Mouse (Mus musculus) liver, embryonic 12.5 days (tissue): ENCODE results near the gene Aasdh. TPM values are rescaled to one million over a fixed set of nuclear protein-coding genes. Genes with fewer than 3 reads are reported as not detected.
"Not testable (repeated sequence)": the region's sequence is repeated elsewhere in the genome, so short reads cannot be mapped to it uniquely, and the experiment has no call there.

ENCODE experiments used
- ATAC-seq: fragments of 200-750 bp; cut with Nextera tagmentation; 2 replicates; pipeline ENCODE4 v1.8.0; 2017; ENCODE audit warnings: moderate number of reproducible peaks, mild to moderate bottlenecking, moderate library complexity
- H3K27ac ChIP-seq: fragments of 300-500 bp; sonication (generic); 2 replicates; pipeline ENCODE4 v1.5.1; 2016; ENCODE audit warnings: mild to moderate bottlenecking
- H3K27me3 ChIP-seq: fragments of 300-500 bp; sonication (generic); replicated peaks from 2 replicates; pipeline ENCODE4 v1.6.1; 2016; ENCODE audit warnings: mild to moderate bottlenecking, moderate library complexity
- H3K36me3 ChIP-seq: fragments of 300-500 bp; sonication (generic); 2 replicates; pipeline ENCODE4 v1.6.1; 2016; ENCODE audit warnings: mild to moderate bottlenecking, moderate library complexity
- H3K4me1 ChIP-seq: fragments of 300-500 bp; sonication (generic); 2 replicates; pipeline ENCODE4 v1.6.1; 2016
- H3K4me2 ChIP-seq: fragments of 300-500 bp; sonication (generic); 2 replicates; pipeline ENCODE4 v1.6.1; 2016; ENCODE audit warnings: mild to moderate bottlenecking, moderate library complexity
- H3K4me3 ChIP-seq: fragments of 300-500 bp; sonication (generic); 2 replicates; pipeline ENCODE4 v1.5.1; 2016; ENCODE audit warnings: mild to moderate bottlenecking, moderate library complexity
- H3K9ac ChIP-seq: fragments of 300-500 bp; sonication (generic); 2 replicates; pipeline ENCODE4 v1.6.1; 2016; ENCODE audit warnings: mild to moderate bottlenecking, moderate library complexity
- H3K9me3 ChIP-seq: fragments of 300-500 bp; sonication (generic); replicated peaks from 2 replicates; pipeline ENCODE4 v1.6.1; 2016; ENCODE audit warnings: mild to moderate bottlenecking, moderate library complexity
- WGBS: fragments of 180-500 bp; shearing (Covaris S2); methylation state at CpG from one replicate; pipeline ENCODE4 v1.1.7; 2016; ENCODE audit not compliant: insufficient replicate concordance; 5-methylcytosine and 5-hydroxymethylcytosine counted together
- polyA plus RNA-seq: library from polyadenylated mRNA; unstranded; fragments of >200 nt; fragmentation: Nextera tagmentation; extraction: Ambion mirVana; gene quantifications from 2 replicates; pipeline ENCODE4 v1.2.1, GENCODE M21; 2016

Aasdh gene
- polyA plus RNA-seq, 1 experiment from 2014 or later: 12.5 TPM

DNA sequence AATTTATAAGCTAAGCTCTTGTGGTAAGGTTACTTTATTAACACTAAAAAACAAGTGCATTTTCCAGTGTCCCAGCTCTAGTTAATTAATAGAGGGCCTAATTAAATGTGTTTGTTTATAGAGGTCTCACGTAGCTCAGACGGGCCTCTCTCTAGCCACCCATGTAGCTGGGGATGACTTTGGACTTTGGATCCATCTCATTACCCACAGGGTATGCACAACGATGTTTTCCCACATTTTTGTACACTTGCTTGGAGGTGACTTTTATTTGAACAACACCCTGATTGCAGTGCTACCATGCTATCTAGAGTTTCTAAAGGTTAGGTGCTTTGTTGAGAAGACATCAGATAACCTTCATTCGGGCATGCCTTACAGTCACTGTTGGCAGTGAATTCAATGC lies 37.2 kb upstream of the Aasdh start:
- H3K4me1 ChIP-seq: peaks cover 19% of the 10 kb centered on the region
- H3K9me3 ChIP-seq: peaks cover 10% of the 10 kb centered on the region; the same call in 1 of the 2 replicates
- no peak overlapping the region for H3K4me2 ChIP-seq
- no peak overlapping the region for H3K9ac ChIP-seq
- peaks cover 54% of the 10 kb centered on the region for H3K36me3 ChIP-seq
- 70% methylated on average over 4 of the region's 4 CpGs for WGBS
- no peaks in the 10 kb centered on the region for H3K27me3 ChIP-seq
- ATAC-seq: no peak
- H3K4me3 ChIP-seq: no peak overlapping the region
- H3K27ac ChIP-seq: no peak overlapping the region

GRCm38 (mm10) chr5:76941975-76942374 lies 36.7 kb upstream of the Aasdh start:
- no peak for ATAC-seq
- WGBS: 83% methylated on average over 4 of the region's 4 CpGs
- H3K4me2 ChIP-seq: no peak overlapping the region
- H3K27ac ChIP-seq: no peak overlapping the region
- peaks cover 13% of the 10 kb centered on the region for H3K4me1 ChIP-seq
- no peak overlapping the region for H3K4me3 ChIP-seq
- H3K9me3 ChIP-seq: peaks cover 10% of the 10 kb centered on the region; the same call in 1 of the 2 replicates
- H3K36me3 ChIP-seq: peaks cover 49% of the 10 kb centered on the region
- no peak overlapping the region for H3K9ac ChIP-seq
- H3K27me3 ChIP-seq: no peaks in the 10 kb centered on the region

GRCm38 (mm10) chr5:76939717-76940116 lies 34.4 kb upstream of the Aasdh start:
- no peaks in the 10 kb centered on the region for H3K27me3 ChIP-seq

GRCm38 (mm10) chr5:76929180-76929877 lies 24.0 kb upstream of the Aasdh start:
- 37% methylated on average over 7 of the region's 7 CpGs for WGBS
- no peaks in the 10 kb centered on the region for H3K9me3 ChIP-seq
- H3K4me3 ChIP-seq: no peak overlapping the region
- peak overlapping the region; percentile 14; the same call in 1 of the 2 replicates for H3K4me2 ChIP-seq
- peaks cover 14% of the 10 kb centered on the region for H3K4me1 ChIP-seq
- ATAC-seq: 0 out of 2 replicates have a peak, but pooled peaks have one; percentile 47
- H3K9ac ChIP-seq: no peak overlapping the region
- peaks cover 53% of the 10 kb centered on the region for H3K36me3 ChIP-seq
- no peaks in the 10 kb centered on the region for H3K27me3 ChIP-seq
- H3K27ac ChIP-seq: peak overlapping the region; percentile 20; the same call in 1 of the 2 replicates

More at GRCm38 (mm10) chr5:76939717-76940116, 34.4 kb upstream of the Aasdh start:
- H3K27ac ChIP-seq: no peak overlapping the region
- 82% methylated on average over 8 of the region's 8 CpGs for WGBS
- H3K9me3 ChIP-seq: peaks cover 10% of the 10 kb centered on the region; the same call in 1 of the 2 replicates
- no peaks in the 10 kb centered on the region for H3K4me1 ChIP-seq
- ATAC-seq: no peak
- H3K4me2 ChIP-seq: no peak overlapping the region
- no peak overlapping the region for H3K9ac ChIP-seq
- peaks cover 39% of the 10 kb centered on the region for H3K36me3 ChIP-seq
- no peak overlapping the region for H3K4me3 ChIP-seq

- H3K27me3 ChIP-seq: no peaks in the 10 kb centered on the region
- H3K4me2 ChIP-seq: no peak overlapping the region
- no peak overlapping the region for H3K4me3 ChIP-seq
- H3K9me3 ChIP-seq: no peaks in the 10 kb centered on the region
- H3K4me1 ChIP-seq: peaks cover 14% of the 10 kb centered on the region
- ATAC-seq: no peak
- 84% methylated on average over 16 of the region's 16 CpGs for WGBS
- H3K9ac ChIP-seq: no peak overlapping the region
- peaks cover 63% of the 10 kb centered on the region for H3K36me3 ChIP-seq
- no peak overlapping the region for H3K27ac ChIP-seq
Measured at GRCm38 (mm10) chr5:76928124-76928832, 23.0 kb upstream of the Aasdh start.

DNA sequence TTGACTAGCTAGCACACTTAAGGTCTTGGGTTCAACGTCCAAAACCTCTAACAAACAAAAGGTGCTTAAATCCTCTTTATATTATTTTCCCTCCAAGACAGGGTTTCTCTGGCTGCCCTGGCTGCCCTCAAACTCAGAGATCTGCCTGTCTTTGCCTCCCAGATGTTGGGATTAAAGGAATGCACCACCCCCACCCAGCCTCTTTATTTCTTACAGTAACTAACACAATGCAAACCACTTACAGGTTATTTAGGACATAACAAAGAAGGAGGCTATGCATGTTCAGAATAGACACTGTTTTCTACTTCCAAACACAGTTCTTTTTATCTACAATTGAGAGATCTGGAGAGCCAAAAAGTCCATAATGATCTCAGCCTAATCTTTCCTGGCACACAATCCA lies 19.0 kb upstream of the Aasdh start:
- no peak overlapping the region for H3K27ac ChIP-seq
- H3K27me3 ChIP-seq: no peaks in the 10 kb centered on the region
- peaks cover 96% of the 10 kb centered on the region for H3K36me3 ChIP-seq
- no peak overlapping the region for H3K4me3 ChIP-seq
- ATAC-seq: no peak
- no peak overlapping the region for H3K4me2 ChIP-seq
- WGBS: 81% methylated on average over 1 of the region's 1 CpGs
- peaks cover 6% of the 10 kb centered on the region for H3K4me1 ChIP-seq
- no peak overlapping the region for H3K9ac ChIP-seq
- no peaks in the 10 kb centered on the region for H3K9me3 ChIP-seq

DNA sequence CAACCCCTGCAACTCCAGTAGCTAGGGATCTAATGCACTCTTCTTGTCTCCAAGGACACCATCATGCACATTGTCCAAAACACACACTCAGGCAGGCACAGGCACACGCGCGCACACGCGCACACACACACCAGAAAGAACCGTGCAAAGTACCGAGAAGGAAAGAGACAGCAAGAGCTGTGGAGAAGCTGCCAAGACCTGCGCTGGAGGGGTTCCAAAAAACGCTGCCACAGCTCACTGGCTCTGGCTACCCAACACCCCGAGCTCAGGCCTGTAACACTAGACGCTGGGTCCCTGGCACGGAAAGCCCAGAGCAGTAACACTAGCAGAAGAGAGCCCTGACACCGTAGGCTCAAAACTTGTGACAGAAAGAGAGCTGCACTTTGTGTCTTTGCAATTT lies 18.1 kb upstream of the Aasdh start:
- no peaks in the 10 kb centered on the region; the same call in 1 of the 2 replicates for H3K4me1 ChIP-seq
- H3K27me3 ChIP-seq: no peaks in the 10 kb centered on the region
- WGBS: 85% methylated on average over 13 of the region's 13 CpGs
- H3K27ac ChIP-seq: no peak overlapping the region
- no peaks in the 10 kb centered on the region for H3K9me3 ChIP-seq
- H3K4me2 ChIP-seq: no peak overlapping the region
- no peak overlapping the region for H3K9ac ChIP-seq
- no peak overlapping the region for H3K4me3 ChIP-seq
- H3K36me3 ChIP-seq: peaks cover 99% of the 10 kb centered on the region
- no peak for ATAC-seq

DNA sequence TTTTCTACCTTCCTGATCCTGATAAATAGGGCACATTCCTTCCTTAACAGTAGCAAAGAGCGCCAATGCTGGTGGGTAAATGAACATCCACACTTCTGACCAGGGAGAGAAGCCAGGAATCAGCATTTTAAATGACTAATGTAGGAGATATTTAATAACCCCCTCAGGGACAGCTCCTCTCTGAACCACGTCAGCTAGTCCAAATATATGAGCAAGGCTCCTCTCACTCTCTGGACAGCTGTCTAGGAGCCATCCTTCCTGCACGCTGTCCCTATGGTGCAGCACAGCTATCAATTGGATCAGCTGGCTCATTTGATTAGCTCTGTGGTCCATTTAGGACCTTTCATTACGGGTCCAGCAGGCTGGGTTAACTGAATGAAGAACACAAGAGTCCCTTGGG lies 17.5 kb upstream of the Aasdh start:
- H3K9ac ChIP-seq: no peak overlapping the region
- 88% methylated on average over 4 of the region's 4 CpGs for WGBS
- ATAC-seq: no peak
- H3K9me3 ChIP-seq: no peaks in the 10 kb centered on the region
- H3K4me1 ChIP-seq: no peaks in the 10 kb centered on the region
- H3K4me3 ChIP-seq: no peak overlapping the region
- no peaks in the 10 kb centered on the region for H3K27me3 ChIP-seq
- H3K36me3 ChIP-seq: peaks cover 99% of the 10 kb centered on the region
- no peak overlapping the region for H3K27ac ChIP-seq
- H3K4me2 ChIP-seq: no peak overlapping the region

- H3K4me3 ChIP-seq, ATAC-seq, H3K27ac ChIP-seq, H3K9me3 ChIP-seq, H3K9ac ChIP-seq, H3K4me2 ChIP-seq, H3K4me1 ChIP-seq, H3K27me3 ChIP-seq: not testable (repeated sequence)
- H3K36me3 ChIP-seq: peaks cover 56% of the 10 kb centered on the region
- 87% methylated on average over 5 of the region's 5 CpGs for WGBS
Measured at GRCm38 (mm10) chr5:76912522-76912921, 7.2 kb upstream of the Aasdh start.

- Histone ChIP-seq H3K4me2 (no peak overlapping the region), H3K27me3 (no peaks in the 10 kb centered on the region), H3K9ac (no peak overlapping the region), H3K4me3 (no peak overlapping the region), H3K4me1 (peaks cover 16% of the 10 kb centered on the region), H3K36me3 (peaks cover 45% of the 10 kb centered on the region), H3K27ac (no peak overlapping the region), H3K9me3 (no peaks in the 10 kb centered on the region)
- no peak for ATAC-seq
- 58% methylated on average over 3 of the region's 3 CpGs for WGBS
Measured at GRCm38 (mm10) chr5:76910807-76911206, 5.5 kb upstream of the Aasdh start.

DNA sequence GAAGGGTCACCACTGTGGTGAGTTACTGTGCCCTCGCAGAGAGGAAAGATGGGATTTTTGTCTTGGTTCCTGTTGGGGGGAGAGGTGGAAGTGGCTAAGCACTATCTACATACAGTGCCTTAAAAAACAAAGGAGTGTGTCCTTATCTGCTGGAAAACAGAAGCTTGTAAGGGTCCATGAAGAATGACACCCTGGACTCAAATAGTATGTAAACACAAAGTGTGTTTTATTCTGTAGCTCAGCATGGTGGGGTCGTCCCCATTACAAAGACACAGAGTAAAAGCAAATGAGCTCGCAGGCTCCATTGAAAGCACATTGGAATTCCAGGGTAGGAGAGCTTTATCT lies 813 bp upstream of the Aasdh start:
- peak overlapping the region; percentile 91 for H3K27ac ChIP-seq
- H3K4me2 ChIP-seq: peak overlapping the region; percentile 88
- no peaks in the 10 kb centered on the region for H3K27me3 ChIP-seq
- 0 out of 2 replicates have a peak, but pooled peaks have one; percentile 1 for ATAC-seq
- peak overlapping the region; percentile 82 for H3K4me3 ChIP-seq
- WGBS: 21% methylated on average over 3 of the region's 3 CpGs
- H3K4me1 ChIP-seq: peaks cover 24% of the 10 kb centered on the region
- H3K9ac ChIP-seq: peak overlapping the region; percentile 86
- H3K9me3 ChIP-seq: no peaks in the 10 kb centered on the region
- H3K36me3 ChIP-seq: peaks cover 14% of the 10 kb centered on the region

- Histone ChIP-seq H3K4me2 (peak overlapping the region; percentile 88), H3K27ac (peak overlapping the region; percentile 91), H3K4me3 (peak overlapping the region; percentile 82), H3K27me3 (no peaks in the 10 kb centered on the region), H3K4me1 (peaks cover 21% of the 10 kb centered on the region), H3K9me3 (no peaks in the 10 kb centered on the region), H3K9ac (peak overlapping the region; percentile 86), H3K36me3 (peaks cover 17% of the 10 kb centered on the region)
- WGBS: 3% methylated on average over 19 of the region's 19 CpGs
- ATAC-seq: peak; percentile 71
Measured at GRCm38 (mm10) chr5:76904713-76905404, 455 bp downstream of the Aasdh start.
